Mouse (Mus musculus) MEL (cell line): ENCODE data around the gene Hist1h2ae.

Experiments
- CTCF ChIP-seq, 3 experiments: IDR thresholded peaks in 2 of 3; conservative IDR thresholded peaks in 1 of 3; 2 replicates each; pipeline ENCODE4 v1.5.1; 2011 to 2012; ENCODE audit warnings: low read length in 3 of 3, low read depth in 2 of 3, mild to moderate bottlenecking in 2 of 3, improper control_type of control experiment in 1 of 3, inconsistent platforms in 1 of 3, mixed read lengths in 1 of 3, moderate library complexity in 1 of 3; ENCODE audit not compliant: control insufficient read depth in 1 of 3, insufficient read depth in 1 of 3, poor library complexity in 1 of 3, severe bottlenecking in 1 of 3
- E2F4 ChIP-seq: IDR thresholded peaks from 2 replicates; pipeline ENCODE4 v1.6.1; 2011; ENCODE audit warnings: low read depth, low read length, improper control_type of control experiment, borderline replicate concordance
- EP300 ChIP-seq, 2 experiments: IDR thresholded peaks; 2 replicates each; pipeline ENCODE4 v1.6.1; 2011; ENCODE audit warnings: improper control_type of control experiment in 2 of 2, low read length in 2 of 2, low read depth in 1 of 2, mild to moderate bottlenecking in 1 of 2
- GABPA ChIP-seq: IDR thresholded peaks from 2 replicates; pipeline ENCODE4 v1.6.1; 2012; ENCODE audit warnings: low read depth, mild to moderate bottlenecking, inconsistent platforms, low read length, improper control_type of control experiment, moderate library complexity
- MAX ChIP-seq: IDR thresholded peaks from 2 replicates; pipeline ENCODE4 v1.6.1; 2011; ENCODE audit warnings: low read length, improper control_type of control experiment
- POLR2A ChIP-seq, 2 experiments: IDR thresholded peaks; 2 replicates each; pipeline ENCODE4 v1.6.1; 2011 to 2012; ENCODE audit warnings: low read length in 2 of 2, mild to moderate bottlenecking in 2 of 2, control low read depth in 1 of 2, improper control_type of control experiment in 1 of 2, low read depth in 1 of 2, moderate library complexity in 1 of 2; ENCODE audit not compliant: control insufficient read depth in 1 of 2, insufficient read depth in 1 of 2, poor library complexity in 1 of 2
- TAL1 ChIP-seq: IDR thresholded peaks from 2 replicates; pipeline ENCODE4 v1.6.1; 2012; ENCODE audit warnings: mild to moderate bottlenecking, inconsistent platforms, low read length, moderate library complexity, mixed read lengths
- TCF12 ChIP-seq: IDR thresholded peaks from 2 replicates; pipeline ENCODE4 v1.6.1; 2014; ENCODE audit warnings: low read depth, mild to moderate bottlenecking, inconsistent platforms, low read length, improper control_type of control experiment, moderate library complexity

DNA sequence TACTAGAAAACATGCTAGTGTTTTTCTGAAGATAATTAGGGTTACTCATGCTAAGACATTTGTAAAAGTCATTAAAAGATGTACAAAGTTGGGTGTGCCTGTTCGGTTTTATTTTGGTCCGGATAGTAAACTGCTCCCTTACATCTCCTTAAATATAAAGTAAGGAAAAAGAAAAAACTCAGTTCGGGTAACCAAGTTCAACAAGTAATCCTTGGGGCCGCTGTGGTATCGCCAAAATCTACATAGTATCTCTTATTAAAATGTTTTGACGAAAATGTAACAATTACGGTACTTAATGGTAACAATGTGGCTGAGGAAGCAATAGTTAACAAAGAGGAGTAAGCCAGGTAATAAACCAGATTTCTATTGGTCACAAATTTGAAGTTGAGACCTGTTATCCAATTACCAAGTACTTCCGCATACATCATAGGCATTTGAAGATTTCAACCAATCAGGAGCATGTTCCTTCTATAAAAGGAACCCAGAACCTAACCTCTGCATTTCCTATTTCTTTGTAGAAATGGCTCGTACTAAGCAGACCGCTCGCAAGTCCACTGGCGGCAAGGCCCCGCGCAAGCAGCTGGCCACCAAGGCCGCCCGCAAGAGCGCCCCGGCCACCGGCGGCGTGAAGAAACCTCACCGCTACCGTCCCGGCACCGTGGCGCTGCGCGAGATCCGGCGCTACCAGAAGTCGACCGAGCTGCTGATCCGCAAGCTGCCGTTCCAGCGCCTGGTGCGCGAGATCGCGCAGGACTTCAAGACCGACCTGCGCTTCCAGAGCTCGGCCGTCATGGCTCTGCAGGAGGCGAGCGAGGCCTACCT is 26.8 kb downstream of the Hist1h2ae start, which contains the start of gene Hist1h3f:
- TF ChIP-seq MAX (no peak), CTCF (IDR thresholded peaks at IDR 0.05 in 2 of 3, conservative IDR thresholded peaks at IDR 0.05 in 1 of 3; ENCODE audit: control insufficient read depth in 1 of 3, insufficient read depth in 1 of 3, low read depth in 2 of 3, low read length in 3 of 3, poor library complexity in 1 of 3, severe bottlenecking in 1 of 3) (no peak), GABPA (no peak), TAL1 (no peak), TCF12 (no peak), POLR2A (IDR thresholded peaks at IDR 0.05; ENCODE audit: control insufficient read depth in 1 of 2, insufficient read depth in 1 of 2, low read depth in 1 of 2, low read length in 2 of 2, poor library complexity in 1 of 2) (peak; percentile 97 to 99), EP300 (IDR thresholded peaks at IDR 0.05; ENCODE audit: low read depth in 1 of 2, low read length in 2 of 2) (no peak), E2F4 (no peak)
